Mouse (Mus musculus) CH12.LX (cell line): ENCODE data around the gene Tank. TPM values are rescaled to one million over a fixed set of nuclear protein-coding genes. Genes with fewer than 3 reads are reported as not detected.

ENCODE experiments used
- DNase-seq: peaks from one replicate; pipeline ENCODE4 v3.0.0-alpha.2; 2013; ENCODE audit errors: extremely low read depth
- H3K27ac ChIP-seq: 2 replicates; pipeline ENCODE4 v1.5.1; 2012; ENCODE audit warnings: low read depth, mild to moderate bottlenecking, control low read depth, moderate library complexity; ENCODE audit not compliant: insufficient read depth
- H3K27me3 ChIP-seq: replicated peaks from 2 replicates; pipeline ENCODE3; 2012; ENCODE audit warnings: inconsistent platforms
- H3K36me3 ChIP-seq, 2 experiments: replicated peaks in 1 of 2; 2 replicates each; pipeline versions ENCODE3 to v1.6.1; 2012; ENCODE audit warnings: inconsistent platforms in 1 of 2, low read length in 1 of 2, mild to moderate bottlenecking in 1 of 2, mixed read lengths in 1 of 2, moderate library complexity in 1 of 2; ENCODE audit not compliant: control insufficient read depth in 1 of 2, insufficient read depth in 1 of 2
- H3K4me1 ChIP-seq, 2 experiments: 2 replicates each; pipeline ENCODE4 v1.6.1; 2012; ENCODE audit warnings: inconsistent platforms in 1 of 2, moderate library complexity in 1 of 2; ENCODE audit not compliant: insufficient read depth in 2 of 2, control insufficient read depth in 1 of 2
- H3K4me2 ChIP-seq: 2 replicates; pipeline ENCODE4 v1.6.1; 2012; ENCODE audit warnings: low read depth, mild to moderate bottlenecking, control low read depth; ENCODE audit not compliant: poor library complexity, insufficient read depth, severe bottlenecking
- H3K4me3 ChIP-seq, 3 experiments: fragments of 150-350 bp in 1 of 3; sonication (generic) in 1 of 3; replicated peaks in 1 of 3; 2 replicates each; pipeline versions ENCODE3 to v1.5.1; 2011 to 2012; ENCODE audit warnings: low read depth in 2 of 3, low read length in 2 of 3, mild to moderate bottlenecking in 2 of 3, moderate library complexity in 2 of 3, control low read depth in 1 of 3, improper control_type of control experiment in 1 of 3, inconsistent platforms in 1 of 3, mixed read lengths in 1 of 3; ENCODE audit not compliant: poor library complexity in 1 of 3
- H3K79me2 ChIP-seq: replicated peaks from 2 replicates; pipeline ENCODE4 v1.6.1; 2012; ENCODE audit warnings: mild to moderate bottlenecking, moderate library complexity; ENCODE audit not compliant: control insufficient read depth, poor library complexity, insufficient read depth, severe bottlenecking; ENCODE audit errors: extremely low read depth
- H3K9ac ChIP-seq: 2 replicates; pipeline ENCODE4 v1.6.1; 2012; ENCODE audit warnings: low read depth, mild to moderate bottlenecking, control low read depth, moderate library complexity; ENCODE audit not compliant: insufficient read depth
- H3K9me3 ChIP-seq: replicated peaks from 2 replicates; pipeline ENCODE3; 2012; ENCODE audit warnings: low read length, inconsistent platforms, mixed read lengths
- CHD1 ChIP-seq: IDR thresholded peaks from 2 replicates; pipeline ENCODE4 v1.6.1; 2012; ENCODE audit warnings: low read depth, low read length, improper control_type of control experiment, inconsistent platforms
- CTCF ChIP-seq, 2 experiments: IDR thresholded peaks in 1 of 2; conservative IDR thresholded peaks in 1 of 2; 2 replicates each; pipeline ENCODE4 v1.5.1; 2011 to 2012; ENCODE audit warnings: low read depth in 2 of 2, low read length in 2 of 2, improper control_type of control experiment in 1 of 2, inconsistent platforms in 1 of 2, mild to moderate bottlenecking in 1 of 2, moderate library complexity in 1 of 2
- ELF1 ChIP-seq: IDR thresholded peaks from 2 replicates; pipeline ENCODE4 v1.6.1; 2014; ENCODE audit warnings: low read depth, mild to moderate bottlenecking, inconsistent platforms, low read length, improper control_type of control experiment
- GABPA ChIP-seq: IDR thresholded peaks from 2 replicates; pipeline ENCODE4 v1.6.1; 2012; ENCODE audit warnings: low read depth, low read length, improper control_type of control experiment, inconsistent platforms; ENCODE audit not compliant: insufficient replicate concordance
- HCFC1 ChIP-seq: IDR thresholded peaks from 2 replicates; pipeline ENCODE4 v1.6.1; 2012; ENCODE audit warnings: low read depth, mild to moderate bottlenecking, inconsistent platforms, low read length, improper control_type of control experiment
- JUND ChIP-seq: conservative IDR thresholded peaks from 2 replicates; pipeline ENCODE4 v1.6.1; 2011; ENCODE audit warnings: low read depth, low read length, improper control_type of control experiment
- KAT2A ChIP-seq: IDR thresholded peaks from 2 replicates; pipeline ENCODE4 v1.6.1; 2012; ENCODE audit warnings: low read length, improper control_type of control experiment, inconsistent platforms; ENCODE audit not compliant: insufficient replicate concordance
- MAFK ChIP-seq: IDR thresholded peaks from 2 replicates; pipeline ENCODE4 v1.6.1; 2011; ENCODE audit warnings: low read length, improper control_type of control experiment; ENCODE audit not compliant: insufficient replicate concordance
- MAX ChIP-seq: IDR thresholded peaks from 2 replicates; pipeline ENCODE4 v1.6.1; 2011; ENCODE audit warnings: low read length, improper control_type of control experiment
- MEF2A ChIP-seq: IDR thresholded peaks from 2 replicates; pipeline ENCODE4 v1.6.1; 2014; ENCODE audit warnings: low read depth, mild to moderate bottlenecking, inconsistent platforms, low read length, improper control_type of control experiment, borderline replicate concordance
- MYC ChIP-seq: IDR thresholded peaks from 2 replicates; pipeline ENCODE4 v1.6.1; 2011; ENCODE audit warnings: low read depth, mild to moderate bottlenecking, improper control_type of control experiment, low read length
- POLR2A ChIP-seq: IDR thresholded peaks from 2 replicates; pipeline ENCODE4 v1.6.1; 2011; ENCODE audit warnings: low read depth, mild to moderate bottlenecking, improper control_type of control experiment, low read length
- POLR2AphosphoS2 ChIP-seq: IDR thresholded peaks from 2 replicates; pipeline ENCODE4 v1.6.1; 2011; ENCODE audit warnings: low read depth, low read length, improper control_type of control experiment
- SIN3A ChIP-seq: IDR thresholded peaks from 2 replicates; pipeline ENCODE4 v1.6.1; 2012; ENCODE audit warnings: low read length, improper control_type of control experiment, inconsistent platforms
- TBP ChIP-seq: conservative IDR thresholded peaks from 2 replicates; pipeline ENCODE4 v1.6.1; 2011; ENCODE audit warnings: low read depth, low read length, improper control_type of control experiment
- TCF12 ChIP-seq: IDR thresholded peaks from 2 replicates; pipeline ENCODE4 v1.6.1; 2014; ENCODE audit warnings: low read depth, mild to moderate bottlenecking, inconsistent platforms, low read length, improper control_type of control experiment
- UBTF ChIP-seq: IDR thresholded peaks from 2 replicates; pipeline ENCODE4 v1.6.1; 2012; ENCODE audit warnings: low read depth, mild to moderate bottlenecking, inconsistent platforms, low read length, improper control_type of control experiment, moderate library complexity
- USF1 ChIP-seq: IDR thresholded peaks from 2 replicates; pipeline ENCODE4 v1.6.1; 2014; ENCODE audit warnings: low read depth, mild to moderate bottlenecking, inconsistent platforms, low read length, improper control_type of control experiment
- USF2 ChIP-seq: conservative IDR thresholded peaks from 2 replicates; pipeline ENCODE4 v1.6.1; 2011; ENCODE audit warnings: low read depth, low read length, improper control_type of control experiment
- ZKSCAN1 ChIP-seq: IDR thresholded peaks from 2 replicates; pipeline ENCODE4 v1.6.1; 2012; ENCODE audit warnings: low read depth, inconsistent platforms, low read length, improper control_type of control experiment, borderline replicate concordance
- ZMIZ1 ChIP-seq: IDR thresholded peaks from 2 replicates; pipeline ENCODE4 v1.6.1; 2012; ENCODE audit warnings: low read depth, mild to moderate bottlenecking, inconsistent platforms, low read length, improper control_type of control experiment
- ZNF384 ChIP-seq: IDR thresholded peaks from 2 replicates; pipeline ENCODE4 v1.6.1; 2012; ENCODE audit warnings: low read depth, low read length, improper control_type of control experiment, inconsistent platforms
- dilution Hi-C: fragments of 300-500 bp; cut with MboI; formaldehyde crosslinking; loops from 2 replicates; pipeline ENCODE4 v1.14.3; 2020; ENCODE audit warnings: low sequenced_read_pairs; ENCODE audit not compliant: extremely low pct_unique_long_range_greater_than_20kb, extremely low pct_ligation_motif_present
- in situ Hi-C: fragments of 300-500 bp; cut with MboI; formaldehyde crosslinking; loops from 3 replicates; pipeline ENCODE4 v1.14.3; 2019; ENCODE audit warnings: low sequenced_read_pairs, low pct_ligation_motif_present, low pct_unique_long_range_greater_than_20kb, mixed read lengths
- polyA plus RNA-seq: library from polyadenylated mRNA; unstranded; fragments of >175 nt; gene quantifications from 2 replicates; pipeline ENCODE4 v1.2.1, GENCODE M21; 2012; ENCODE audit warnings: low read depth; ENCODE audit not compliant: insufficient read length
- total RNA-seq, 2 experiments: library from RNA; depleted of rRNA; stranded (reverse); fragments of 300-350 nt in 1 of 2; fragments of >200 nt in 1 of 2; gene quantifications; 2 replicates each; pipeline ENCODE4 v1.2.3; 2012 to 2014

The Tank gene
- total and polyA plus RNA-seq, 3 experiments: 45.7 to 152 (median 68.7) TPM

GRCm38 (mm10) chr2:61571343-61571955 is 6.9 kb upstream of the Tank start:
- in situ Hi-C loops: no loop called here
- H3K4me2 ChIP-seq: no peak overlapping the region
- H3K4me1 ChIP-seq: peaks cover 2 to 23% of the 10 kb centered on the region in 2 experiments; a peak in 2 of 4 replicates
- no peak overlapping the region for H3K9ac ChIP-seq
- H3K4me3 ChIP-seq: no peak overlapping the region
- H3K9me3 ChIP-seq: no peaks in the 10 kb centered on the region
- H3K79me2 ChIP-seq: no peaks in the 10 kb centered on the region
- H3K27ac ChIP-seq: no peak overlapping the region
- TF ChIP-seq USF2 (no peak), USF1 (no peak), JUND (no peak), MAFK (no peak), CTCF (conservative IDR thresholded peaks at IDR 0.05 in 1 of 2, IDR thresholded peaks at IDR 0.05 in 1 of 2; ENCODE audit: low read depth in 2 of 2, low read length in 2 of 2) (no peak), GABPA (no peak), MAX (no peak), HCFC1 (no peak), TCF12 (no peak), POLR2AphosphoS2 (no peak), UBTF (no peak), ZNF384 (no peak)
- TF ChIP-seq, all 38 proteins: peak for 0
- H3K27me3 ChIP-seq: no peaks in the 10 kb centered on the region
- dilution Hi-C loops: no loop called here
- no peaks in the 10 kb centered on the region for H3K36me3 ChIP-seq
- DNase-seq: no peak

DNA sequence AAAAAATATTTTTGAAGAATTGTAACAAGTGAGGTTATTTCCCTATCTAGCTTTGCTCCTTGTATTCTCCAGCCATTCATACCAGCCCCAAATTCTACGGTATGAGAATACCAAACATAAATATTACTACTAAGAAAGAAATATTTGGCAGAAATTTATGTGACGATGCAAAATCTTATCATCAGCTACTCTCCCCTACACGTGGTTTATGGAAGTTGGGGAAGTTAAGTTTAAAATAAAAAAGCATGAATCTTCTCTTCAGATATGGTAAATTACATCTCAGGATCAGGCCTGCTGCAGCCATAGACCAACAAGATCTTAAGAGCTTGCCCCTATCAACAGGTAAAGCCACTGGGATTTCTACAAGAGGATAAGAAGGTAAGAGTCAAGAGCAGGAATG is 1.9 kb upstream of the Tank start:
- H3K36me3 ChIP-seq: peaks cover 0 to 2% of the 10 kb centered on the region in 2 experiments
- TF ChIP-seq ZKSCAN1: no peak
- TF ChIP-seq CHD1: no peak
- TF ChIP-seq SIN3A: no peak
- TF ChIP-seq POLR2A: no peak
- TF ChIP-seq JUND: no peak
- no peak for TF ChIP-seq TBP
- TF ChIP-seq MEF2A: no peak
- TF ChIP-seq ELF1: no peak
- no peak for TF ChIP-seq KAT2A
- no peak for TF ChIP-seq MYC
- no peak for TF ChIP-seq ZMIZ1
- TF ChIP-seq, all 38 proteins: peak for 0
- Histone ChIP-seq H3K9me3 (no peaks in the 10 kb centered on the region), H3K4me2 (no peak overlapping the region), H3K27ac (no peak overlapping the region), H3K27me3 (no peaks in the 10 kb centered on the region), H3K4me3 (no peak overlapping the region), H3K79me2 (peaks cover 17% of the 10 kb centered on the region), H3K9ac (peak overlapping the region; percentile 71; the same call in 1 of the 2 replicates), H3K4me1 (peaks cover 0 to 25% of the 10 kb centered on the region in 2 experiments; a peak in 2 of 4 replicates)
- in situ Hi-C loops: no loop called here
- no peak for DNase-seq
- dilution Hi-C loops: no loop called here
